Mouse (Mus musculus): Measurements from ENCODE around the gene Prss43. TPM values are rescaled to one million over a fixed set of nuclear protein-coding genes. Genes with fewer than 3 reads are reported as not detected.

Gene Prss43
- total and polyA plus RNA-seq, 3 experiments, result not detected

DNA sequence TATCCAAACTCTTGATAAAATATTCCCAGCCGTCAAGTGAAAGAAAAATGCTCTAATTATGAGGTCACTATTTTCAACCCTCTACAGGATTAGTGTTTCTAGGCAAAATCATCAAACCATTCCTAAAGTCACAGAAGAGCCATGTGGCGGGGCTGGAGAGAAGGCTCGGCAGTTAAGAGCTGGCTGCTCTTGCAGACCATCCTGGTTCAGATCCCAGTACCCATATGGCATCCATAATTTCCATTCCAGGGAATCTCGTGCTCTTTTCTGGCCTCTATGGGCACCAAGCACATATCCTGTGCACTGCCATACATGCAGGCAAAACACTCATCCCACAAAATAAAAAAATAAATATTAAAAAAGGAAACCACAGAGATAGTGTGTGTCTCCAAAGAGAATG lies 1.1 kb upstream of the Prss43 start:
- Histone ChIP-seq H3K9ac (ENCODE audit: insufficient read depth, low read depth) (peak overlapping the region; percentile 30; the same call in 1 of the 2 replicates), H3K4me2 (ENCODE audit: insufficient read depth, low read depth, poor library complexity, severe bottlenecking) (peak overlapping the region; percentile 41; the same call in 1 of the 2 replicates), H3K27me3 (replicated peaks) (peaks cover 7% of the 10 kb centered on the region), H3K4me1 (ENCODE audit: control insufficient read depth in 1 of 2, insufficient read depth in 2 of 2) (peaks cover 2 to 12% of the 10 kb centered on the region in 2 experiments; a peak in 3 of 4 replicates), H3K79me2 (replicated peaks; ENCODE audit: control insufficient read depth, extremely low read depth, insufficient read depth, poor library complexity, severe bottlenecking) (no peaks in the 10 kb centered on the region), H3K4me3 (replicated peaks in 1 of 3; ENCODE audit: low read depth in 2 of 3, low read length in 2 of 3, poor library complexity in 1 of 3) (no peak overlapping the region), H3K27ac (ENCODE audit: insufficient read depth, low read depth) (no peak overlapping the region), H3K36me3 (replicated peaks in 1 of 2; ENCODE audit: control insufficient read depth in 1 of 2, insufficient read depth in 1 of 2, low read length in 1 of 2) (no peaks in the 10 kb centered on the region), H3K9me3 (replicated peaks; ENCODE audit: low read length) (no peaks in the 10 kb centered on the region)
- TF ChIP-seq ETS1 (conservative IDR thresholded peaks at IDR 0.05; ENCODE audit: low read depth, low read length) (no peak), ZMIZ1 (IDR thresholded peaks at IDR 0.05; ENCODE audit: low read depth, low read length) (no peak), MYC (IDR thresholded peaks at IDR 0.05; ENCODE audit: low read depth, low read length) (no peak), PAX5 (IDR thresholded peaks at IDR 0.05; ENCODE audit: low read length) (no peak), BHLHE40 (IDR thresholded peaks at IDR 0.05; ENCODE audit: low read depth, low read length) (no peak), MEF2A (IDR thresholded peaks at IDR 0.05; ENCODE audit: borderline replicate concordance, low read depth, low read length) (no peak), JUN (IDR thresholded peaks at IDR 0.05; ENCODE audit: insufficient read depth, low read depth, low read length) (no peak), NRF1 (IDR thresholded peaks at IDR 0.05; ENCODE audit: low read depth, low read length) (no peak), EP300 (IDR thresholded peaks at IDR 0.05; ENCODE audit: low read length) (no peak), ZNF384 (IDR thresholded peaks at IDR 0.05; ENCODE audit: low read depth, low read length) (no peak), USF2 (conservative IDR thresholded peaks at IDR 0.05; ENCODE audit: low read depth, low read length) (no peak), HCFC1 (IDR thresholded peaks at IDR 0.05; ENCODE audit: low read depth, low read length) (no peak), CTCF (conservative IDR thresholded peaks at IDR 0.05 in 1 of 2, IDR thresholded peaks at IDR 0.05 in 1 of 2; ENCODE audit: low read depth in 2 of 2, low read length in 2 of 2) (no peak), MXI1 (IDR thresholded peaks at IDR 0.05; ENCODE audit: low read depth, low read length) (no peak), SMC3 (IDR thresholded peaks at IDR 0.05; ENCODE audit: low read depth, low read length) (no peak), ELF1 (IDR thresholded peaks at IDR 0.05; ENCODE audit: low read depth, low read length) (no peak), TBP (conservative IDR thresholded peaks at IDR 0.05; ENCODE audit: low read depth, low read length) (no peak), MAFK (IDR thresholded peaks at IDR 0.05; ENCODE audit: insufficient replicate concordance, low read length) (no peak), ZKSCAN1 (IDR thresholded peaks at IDR 0.05; ENCODE audit: borderline replicate concordance, low read depth, low read length) (no peak), UBTF (IDR thresholded peaks at IDR 0.05; ENCODE audit: low read depth, low read length) (no peak)
- no peak for DNase-seq (ENCODE audit: extremely low read depth)
- dilution Hi-C loops (cut with MboI; ENCODE audit: extremely low pct_ligation_motif_present, extremely low pct_unique_long_range_greater_than_20kb, low sequenced_read_pairs) (no loop called here), in situ Hi-C loops (cut with MboI; ENCODE audit: low pct_ligation_motif_present, low pct_unique_long_range_greater_than_20kb, low sequenced_read_pairs) (no loop called here)

DNA sequence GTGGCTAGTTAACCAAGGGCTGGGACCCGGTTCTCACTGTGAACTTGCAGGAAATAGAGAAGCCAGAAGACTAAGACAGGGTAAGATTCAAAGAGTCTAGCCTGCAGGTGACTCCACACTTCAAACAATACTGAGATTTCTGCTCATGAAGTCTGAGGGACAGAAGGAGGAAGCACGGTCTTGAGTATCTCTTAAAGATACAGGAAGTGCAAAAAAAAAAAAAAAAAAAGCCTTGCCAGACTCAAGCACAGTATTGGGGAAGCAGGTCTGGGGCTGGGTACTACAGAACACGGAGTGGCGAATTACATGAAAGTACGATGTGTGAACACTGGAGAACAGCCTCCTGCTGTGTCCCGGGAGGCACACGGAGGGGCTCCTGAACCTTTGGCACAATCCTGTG lies 658 bp upstream of the Prss43 start:
- DNase-seq (ENCODE audit: extremely low read depth), result peak; percentile 19
- in situ Hi-C loops (cut with MboI; ENCODE audit: low pct_ligation_motif_present, low pct_unique_long_range_greater_than_20kb, low sequenced_read_pairs) (no loop called here), dilution Hi-C loops (cut with MboI; ENCODE audit: extremely low pct_ligation_motif_present, extremely low pct_unique_long_range_greater_than_20kb, low sequenced_read_pairs) (no loop called here)
- Histone ChIP-seq H3K27me3 (replicated peaks) (peaks cover 7% of the 10 kb centered on the region), H3K79me2 (replicated peaks; ENCODE audit: control insufficient read depth, extremely low read depth, insufficient read depth, poor library complexity, severe bottlenecking) (no peaks in the 10 kb centered on the region), H3K4me1 (ENCODE audit: control insufficient read depth in 1 of 2, insufficient read depth in 2 of 2) (peaks cover 2 to 12% of the 10 kb centered on the region in 2 experiments; a peak in 3 of 4 replicates), H3K36me3 (replicated peaks in 1 of 2; ENCODE audit: control insufficient read depth in 1 of 2, insufficient read depth in 1 of 2, low read length in 1 of 2) (no peaks in the 10 kb centered on the region), H3K27ac (ENCODE audit: insufficient read depth, low read depth) (no peak overlapping the region), H3K4me3 (replicated peaks in 1 of 3; ENCODE audit: low read depth in 2 of 3, low read length in 2 of 3, poor library complexity in 1 of 3) (no peak overlapping the region), H3K9me3 (replicated peaks; ENCODE audit: low read length) (no peaks in the 10 kb centered on the region), H3K9ac (ENCODE audit: insufficient read depth, low read depth) (peak overlapping the region; percentile 30; the same call in 1 of the 2 replicates), H3K4me2 (ENCODE audit: insufficient read depth, low read depth, poor library complexity, severe bottlenecking) (peak overlapping the region; percentile 41; the same call in 1 of the 2 replicates)
- peak; percentile 58 for TF ChIP-seq ELF1 (IDR thresholded peaks at IDR 0.05; ENCODE audit: low read depth, low read length)
- TF ChIP-seq ZNF384 (IDR thresholded peaks at IDR 0.05; ENCODE audit: low read depth, low read length), result peak; percentile 95
- peak; percentile 41; the same call in 1 of the 2 replicates for TF ChIP-seq MYC (IDR thresholded peaks at IDR 0.05; ENCODE audit: low read depth, low read length)
- TF ChIP-seq USF2 (conservative IDR thresholded peaks at IDR 0.05; ENCODE audit: low read depth, low read length), result no peak
- TF ChIP-seq KAT2A (IDR thresholded peaks at IDR 0.05; ENCODE audit: insufficient replicate concordance, low read length), result no peak

Data from CH12.LX (cell line).